Mouse (Mus musculus) ES-E14 (cell line): Measurements from ENCODE around the gene Irf9. TPM values are rescaled to one million over a fixed set of nuclear protein-coding genes. Genes with fewer than 3 reads are reported as not detected.
A peak's percentile ranks its signal among the peaks of the same experiment; 100 is the strongest.

ENCODE experiments used
- DNase-seq: peaks from one replicate; pipeline ENCODE4 v3.0.0-alpha.2; 2013; ENCODE audit warnings: low read depth, low spot score
- H3K27ac ChIP-seq: 2 replicates; pipeline ENCODE4 v1.5.1; 2012; ENCODE audit warnings: low read depth, mild to moderate bottlenecking, low read length, moderate library complexity, mixed read lengths; ENCODE audit not compliant: poor library complexity, insufficient read depth, severe bottlenecking
- H3K36me3 ChIP-seq: 2 replicates; pipeline ENCODE4 v1.6.1; 2012; ENCODE audit warnings: mild to moderate bottlenecking, low read length, moderate library complexity, mixed read lengths; ENCODE audit not compliant: control insufficient read depth, poor library complexity, insufficient read depth, severe bottlenecking
- H3K4me1 ChIP-seq, 2 experiments: fragments of 150-350 bp in 1 of 2; sonication (generic) in 1 of 2; 2 replicates each; pipeline ENCODE4 v1.6.1; 2012; ENCODE audit warnings: low read length in 2 of 2, mild to moderate bottlenecking in 1 of 2, mixed read lengths in 1 of 2; ENCODE audit not compliant: control insufficient read depth in 2 of 2, insufficient read depth in 2 of 2, poor library complexity in 1 of 2
- H3K4me3 ChIP-seq, 2 experiments: fragments of 150-350 bp in 1 of 2; sonication (generic) in 1 of 2; 2 replicates each; pipeline ENCODE4 v1.5.1; 2012; ENCODE audit warnings: low read length in 2 of 2, low read depth in 1 of 2, mild to moderate bottlenecking in 1 of 2, mixed read lengths in 1 of 2; ENCODE audit not compliant: insufficient read depth in 1 of 2, poor library complexity in 1 of 2, severe bottlenecking in 1 of 2
- H3K9ac ChIP-seq: 2 replicates; pipeline ENCODE4 v1.6.1; 2012; ENCODE audit warnings: low read depth, mild to moderate bottlenecking, low read length, mixed read lengths; ENCODE audit not compliant: poor library complexity, insufficient read depth, severe bottlenecking
- H3K9me3 ChIP-seq: fragments of 150-350 bp; sonication (generic); 2 replicates; pipeline ENCODE4 v1.6.1; 2012; ENCODE audit warnings: low read depth, mild to moderate bottlenecking, low read length; ENCODE audit not compliant: control insufficient read depth, insufficient read depth
- CHD2 ChIP-seq: IDR thresholded peaks from 2 replicates; pipeline ENCODE4 v1.6.1; 2014; ENCODE audit warnings: mild to moderate bottlenecking, low read depth, low read length, inconsistent platforms
- HCFC1 ChIP-seq: IDR thresholded peaks from 2 replicates; pipeline ENCODE4 v1.6.1; 2012; ENCODE audit warnings: low read length, inconsistent platforms, borderline replicate concordance; ENCODE audit not compliant: insufficient read depth
- MAFK ChIP-seq: IDR thresholded peaks from 2 replicates; pipeline ENCODE4 v1.6.1; 2014; ENCODE audit warnings: mild to moderate bottlenecking, low read depth, low read length, inconsistent platforms; ENCODE audit not compliant: insufficient read depth
- ZC3H11A ChIP-seq: IDR thresholded peaks from 2 replicates; pipeline ENCODE4 v1.6.1; 2012; ENCODE audit warnings: low read depth, mild to moderate bottlenecking, inconsistent platforms, low read length, borderline replicate concordance
- ZNF384 ChIP-seq: IDR thresholded peaks from 2 replicates; pipeline ENCODE4 v1.6.1; 2012; ENCODE audit warnings: low read depth, low read length, inconsistent platforms
- in situ Hi-C, 2 experiments: fragments of 600-800 bp; cut with MboI; formaldehyde crosslinking; loops; one replicate each; pipeline ENCODE4 v1.15.1; 2025; ENCODE audit warnings: low sequenced_read_pairs in 2 of 2, inconsistent platforms in 1 of 2; ENCODE audit not compliant: unreplicated experiment in 2 of 2
- total RNA-seq: library from RNA; depleted of rRNA; stranded (reverse); fragments of 300-350 nt; gene quantifications from 2 replicates; pipeline ENCODE4 v1.2.3, GENCODE M21; 2012; rRNA removed

Irf9 gene
- 5.8 and 17.5 TPM in 2 replicates for total RNA-seq

DNA sequence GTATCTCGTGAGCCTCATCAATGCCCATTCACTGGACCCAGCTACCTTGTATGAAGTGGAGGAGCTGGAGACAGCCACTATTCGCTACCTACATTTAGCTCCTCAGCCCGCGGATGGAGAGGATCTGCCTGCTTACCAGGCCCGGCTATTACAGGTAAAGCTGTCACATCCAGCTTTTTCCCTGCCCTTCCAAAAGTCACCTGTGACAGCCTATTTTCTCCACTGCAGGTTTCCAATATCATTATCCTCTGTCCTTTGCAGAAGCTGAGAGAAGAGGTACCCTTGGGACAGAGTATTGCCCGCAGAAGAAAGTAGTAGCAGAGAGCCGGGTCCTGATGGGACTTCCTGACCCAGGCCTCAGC, at the start of gene Irf9:
TSS of gene Irf9 (plus strand) at position 301 of the 362 bp plus-strand sequence.
- H3K36me3 ChIP-seq, result peaks cover 49% of the 10 kb centered on the region
- H3K27ac ChIP-seq, result peak within 1 kb of the TSS; percentile 96
- no peak for DNase-seq
- in situ Hi-C loops, result no loop called here
- H3K9me3 ChIP-seq, result no peaks in the 10 kb centered on the region
- peak within 1 kb of the TSS; percentile 56 to 59 for H3K4me3 ChIP-seq
- peak within 1 kb of the TSS; percentile 69; the same call in 1 of the 2 replicates for H3K9ac ChIP-seq
- TF ChIP-seq MAFK (no peak), HCFC1 (no peak)
- H3K4me1 ChIP-seq, result peaks cover 0 to 15% of the 10 kb centered on the region in 2 experiments; a peak in 2 of 4 replicates

DNA sequence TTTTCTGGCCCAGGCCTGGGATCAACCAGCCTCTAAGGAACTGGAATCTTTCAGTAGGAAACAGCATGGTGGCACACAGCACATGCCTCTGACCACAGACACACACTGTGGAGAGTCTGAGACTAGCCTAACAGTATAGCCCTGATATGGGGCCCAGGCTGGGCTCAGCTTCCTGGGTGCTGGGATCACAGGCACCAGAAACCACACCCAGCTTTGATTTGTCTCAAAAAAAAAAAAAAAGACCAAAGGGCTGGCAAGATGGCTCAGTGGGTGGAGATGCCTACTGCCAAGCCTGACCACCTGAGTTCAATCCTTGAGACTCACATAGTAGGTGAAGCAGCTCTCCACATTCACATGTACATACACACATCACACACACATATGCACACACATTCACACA, 48.7 kb upstream of the Irf9 start:
- H3K4me3 ChIP-seq, result no peak overlapping the region
- TF ChIP-seq ZNF384 (0 out of 2 replicates have a peak, but pooled peaks have one; percentile 22), ZC3H11A (no peak)
- H3K9me3 ChIP-seq, result no peaks in the 10 kb centered on the region
- no peak overlapping the region for H3K27ac ChIP-seq
- no peak overlapping the region for H3K9ac ChIP-seq
- H3K36me3 ChIP-seq, result no peaks in the 10 kb centered on the region
- in situ Hi-C loops, result no loop called here
- H3K4me1 ChIP-seq, result peaks cover 8 to 11% of the 10 kb centered on the region in 2 experiments
- no peak for DNase-seq

GRCm38 (mm10) chr14:55555788-55556187, 47.6 kb upstream of the Irf9 start:
- Histone ChIP-seq H3K4me3 (no peak overlapping the region), H3K27ac (no peak overlapping the region), H3K9me3 (no peaks in the 10 kb centered on the region), H3K36me3 (no peaks in the 10 kb centered on the region), H3K9ac (no peak overlapping the region), H3K4me1 (peaks cover 4 to 11% of the 10 kb centered on the region in 2 experiments; a peak in 3 of 4 replicates)
- no peak for DNase-seq
- in situ Hi-C loops, result no loop called here
- TF ChIP-seq MAFK (no peak), HCFC1 (no peak), ZNF384 (no peak), ZC3H11A (no peak)

GRCm38 (mm10) chr14:55557003-55557402, 46.4 kb upstream of the Irf9 start:
- no peak overlapping the region for H3K27ac ChIP-seq
- no peak for DNase-seq
- peaks cover 2% of the 10 kb centered on the region; the same call in 1 of the 2 replicates for H3K36me3 ChIP-seq
- TF ChIP-seq ZC3H11A (peak; percentile 27; the same call in 1 of the 2 replicates), HCFC1 (no peak)
- H3K9me3 ChIP-seq, result no peaks in the 10 kb centered on the region
- in situ Hi-C loops, result no loop called here
- H3K4me1 ChIP-seq, result peaks cover 0 to 13% of the 10 kb centered on the region in 2 experiments; a peak in 2 of 4 replicates
- no peak overlapping the region for H3K9ac ChIP-seq
- H3K4me3 ChIP-seq, result no peak overlapping the region

- no peak for DNase-seq
- in situ Hi-C loops, result no loop called here
- Histone ChIP-seq H3K27ac (no peak overlapping the region), H3K4me1 (peaks cover 0 to 12% of the 10 kb centered on the region in 2 experiments; a peak in 2 of 4 replicates), H3K9me3 (no peaks in the 10 kb centered on the region), H3K36me3 (peaks cover 2% of the 10 kb centered on the region; the same call in 1 of the 2 replicates), H3K9ac (no peak overlapping the region), H3K4me3 (no peak overlapping the region)
- TF ChIP-seq HCFC1 (no peak), MAFK (no peak), CHD2 (no peak), ZC3H11A (no peak), ZNF384 (no peak)
These were observed 45.8 kb upstream of the Irf9 start for GRCm38 (mm10) chr14:55557587-55557986.
